Mouse (Mus musculus) heart, embryonic 11.5 days (tissue): ENCODE results near the gene Pard3. TPM values are rescaled to one million over a fixed set of nuclear protein-coding genes. Genes with fewer than 3 reads are reported as not detected.

Source experiments
- ATAC-seq: fragments of 200-750 bp; cut with Nextera tagmentation; replicated peaks from 2 replicates; pipeline ENCODE4 v1.8.0; 2017; ENCODE audit warnings: moderate library complexity; ENCODE audit not compliant: insufficient number of reproducible peaks, low FRiP score, low TSS enrichment
- H3K27ac ChIP-seq: fragments of 300-500 bp; sonication (generic); 2 replicates; pipeline ENCODE4 v1.5.1; 2014; ENCODE audit warnings: mild to moderate bottlenecking, low read depth, low read length
- H3K27me3 ChIP-seq: fragments of 300-500 bp; sonication (generic); 2 replicates; pipeline ENCODE4 v1.6.1; 2014; ENCODE audit warnings: mild to moderate bottlenecking, low read length, mixed read lengths; ENCODE audit not compliant: control insufficient read depth, insufficient read depth
- H3K36me3 ChIP-seq: fragments of 300-500 bp; sonication (generic); 2 replicates; pipeline ENCODE4 v1.6.1; 2014; ENCODE audit warnings: mild to moderate bottlenecking, low read length, moderate library complexity, mixed read lengths; ENCODE audit not compliant: control insufficient read depth, insufficient read depth
- H3K4me1 ChIP-seq: fragments of 300-500 bp; sonication (generic); 2 replicates; pipeline ENCODE4 v1.6.1; 2014; ENCODE audit warnings: low read length; ENCODE audit not compliant: control insufficient read depth, insufficient read depth
- H3K4me2 ChIP-seq: fragments of 300-500 bp; sonication (generic); 2 replicates; pipeline ENCODE4 v1.6.1; 2014; ENCODE audit warnings: mild to moderate bottlenecking, moderate library complexity
- H3K4me3 ChIP-seq: fragments of 300-500 bp; sonication (generic); 2 replicates; pipeline ENCODE4 v1.5.1; 2014; ENCODE audit warnings: low read depth, low read length
- H3K9ac ChIP-seq: fragments of 300-500 bp; sonication (generic); 2 replicates; pipeline ENCODE4 v1.6.1; 2014; ENCODE audit warnings: mild to moderate bottlenecking, low read depth, low read length, moderate library complexity
- H3K9me3 ChIP-seq: fragments of 300-500 bp; sonication (generic); replicated peaks from 2 replicates; pipeline ENCODE4 v1.6.1; 2016; ENCODE audit warnings: low read length; ENCODE audit not compliant: control insufficient read depth
- WGBS: fragments of 180-500 bp; shearing (Covaris S2); extraction: QIAGEN DNeasy Blood & Tissue Kit; methylation state at CpG from one replicate; pipeline ENCODE4 v1.1.7; 2014; ENCODE audit not compliant: insufficient replicate concordance; 5-methylcytosine and 5-hydroxymethylcytosine counted together
- polyA plus RNA-seq: library from polyadenylated mRNA; unstranded; fragments of >200 nt; fragmentation: Nextera tagmentation; extraction: Ambion mirVana; gene quantifications from 2 replicates; pipeline ENCODE4 v1.2.1, GENCODE M21; 2014

The Pard3 gene
- polyA plus RNA-seq, 1 experiment from 2014 or later, result 24.0 TPM

- 55% methylated on average over 8 of the region's 8 CpGs for WGBS
- H3K27me3 ChIP-seq, result no peaks in the 10 kb centered on the region
- no peaks in the 10 kb centered on the region for H3K9me3 ChIP-seq
- no peak overlapping the region for H3K4me2 ChIP-seq
- no peaks in the 10 kb centered on the region for H3K36me3 ChIP-seq
- no peak overlapping the region for H3K4me3 ChIP-seq
- no peak overlapping the region for H3K9ac ChIP-seq
- peaks cover 29% of the 10 kb centered on the region for H3K4me1 ChIP-seq
- ATAC-seq, result no peak
- H3K27ac ChIP-seq, result no peak overlapping the region
These were observed 375.1 kb downstream of the Pard3 start for GRCm38 (mm10) chr8:127438625-127439391.

- no peak overlapping the region for H3K9ac ChIP-seq
- H3K4me1 ChIP-seq, result peaks cover 29% of the 10 kb centered on the region
- no peak overlapping the region; the same call in 1 of the 2 replicates for H3K4me2 ChIP-seq
- 0 out of 2 replicates have a peak overlapping the region, but pooled peaks have one; percentile 18 for H3K27ac ChIP-seq
- no peak overlapping the region for H3K4me3 ChIP-seq
- no peak for ATAC-seq
- H3K36me3 ChIP-seq, result no peaks in the 10 kb centered on the region
- no peaks in the 10 kb centered on the region for H3K9me3 ChIP-seq
- 54% methylated on average over 10 of the region's 10 CpGs for WGBS
- H3K27me3 ChIP-seq, result no peaks in the 10 kb centered on the region
These were observed 375.9 kb downstream of the Pard3 start for GRCm38 (mm10) chr8:127439392-127440160.

GRCm38 (mm10) chr8:127440161-127440833 is 376.6 kb downstream of the Pard3 start:
- Histone ChIP-seq H3K4me2 (0 out of 2 replicates have a peak overlapping the region, but pooled peaks have one; percentile 8), H3K27ac (no peak overlapping the region), H3K9ac (no peak overlapping the region), H3K27me3 (no peaks in the 10 kb centered on the region), H3K36me3 (no peaks in the 10 kb centered on the region), H3K4me1 (peaks cover 29% of the 10 kb centered on the region), H3K9me3 (no peaks in the 10 kb centered on the region), H3K4me3 (no peak overlapping the region)
- WGBS, result 63% methylated on average over 9 of the region's 9 CpGs
- ATAC-seq, result no peak

GRCm38 (mm10) chr8:127440834-127441485 is 377.3 kb downstream of the Pard3 start:
- Histone ChIP-seq H3K9ac (no peak overlapping the region), H3K36me3 (no peaks in the 10 kb centered on the region), H3K4me1 (peaks cover 29% of the 10 kb centered on the region), H3K4me2 (peak overlapping the region; percentile 8; the same call in 1 of the 2 replicates), H3K27me3 (no peaks in the 10 kb centered on the region), H3K9me3 (no peaks in the 10 kb centered on the region), H3K27ac (no peak overlapping the region), H3K4me3 (no peak overlapping the region)
- 71% methylated on average over 6 of the region's 6 CpGs for WGBS
- ATAC-seq, result peak; percentile 43; the same call in 1 of the 2 replicates

- WGBS, result 84% methylated on average over 1 of the region's 1 CpGs
- H3K9ac ChIP-seq, result no peak overlapping the region
- no peak overlapping the region for H3K27ac ChIP-seq
- H3K9me3 ChIP-seq, result no peaks in the 10 kb centered on the region
- no peaks in the 10 kb centered on the region for H3K36me3 ChIP-seq
- H3K27me3 ChIP-seq, result no peaks in the 10 kb centered on the region
- ATAC-seq, result no peak
- H3K4me1 ChIP-seq, result no peaks in the 10 kb centered on the region
- no peak overlapping the region for H3K4me2 ChIP-seq
- no peak overlapping the region for H3K4me3 ChIP-seq
These were observed 383.7 kb downstream of the Pard3 start for GRCm38 (mm10) chr8:127447401-127447800.

- Histone ChIP-seq H3K36me3 (no peaks in the 10 kb centered on the region), H3K4me1 (no peaks in the 10 kb centered on the region), H3K27me3 (no peaks in the 10 kb centered on the region), H3K27ac (no peak overlapping the region), H3K9ac (no peak overlapping the region), H3K4me2 (no peak overlapping the region), H3K9me3 (no peaks in the 10 kb centered on the region), H3K4me3 (no peak overlapping the region)
- ATAC-seq, result no peak
- WGBS, result 88% methylated on average over 6 of the region's 6 CpGs
These were observed 385.6 kb downstream of the Pard3 start for GRCm38 (mm10) chr8:127449066-127449840.

- Histone ChIP-seq H3K9ac (no peak overlapping the region), H3K27ac (no peak overlapping the region), H3K27me3 (no peaks in the 10 kb centered on the region), H3K4me2 (no peak overlapping the region), H3K9me3 (no peaks in the 10 kb centered on the region), H3K36me3 (no peaks in the 10 kb centered on the region), H3K4me3 (no peak overlapping the region), H3K4me1 (no peaks in the 10 kb centered on the region)
- WGBS, result 85% methylated on average over 14 of the region's 14 CpGs
- ATAC-seq, result no peak
These were observed 387.4 kb downstream of the Pard3 start for GRCm38 (mm10) chr8:127450954-127451668.
